Mouse (Mus musculus) spleen, adult 18-20 months (tissue): Measurements from ENCODE around the gene Dtnbp1.

ENCODE experiments used
- DNase-seq, 2 experiments: peaks; one replicate each; pipeline ENCODE4 v3.0.0; 2022; ENCODE audit warnings: mixed read lengths in 2 of 2

Gene Dtnbp1

GRCm38 (mm10) chr13:45001911-45002615 lies at the start of gene Dtnbp1:
Gene Dtnbp1, minus strand, starts transcription at chr13:45002147.
- DNase-seq = peak; percentile 61 to 86

- DNase-seq = no peak
Measured at GRCm38 (mm10) chr13:45049261-45050020, 47.5 kb upstream of the Dtnbp1 start.

- DNase-seq = no peak
Measured at GRCm38 (mm10) chr13:45043466-45043865, 41.5 kb upstream of the Dtnbp1 start.

GRCm38 (mm10) chr13:45040741-45041140 lies 38.8 kb upstream of the Dtnbp1 start:
- no peak for DNase-seq

- DNase-seq = no peak
Measured at GRCm38 (mm10) chr13:45040195-45040594, 38.2 kb upstream of the Dtnbp1 start.

GRCm38 (mm10) chr13:45036417-45036816 lies 34.5 kb upstream of the Dtnbp1 start:
- DNase-seq = no peak

- DNase-seq = no peak
Measured at GRCm38 (mm10) chr13:45034759-45035158, 32.8 kb upstream of the Dtnbp1 start.

GRCm38 (mm10) chr13:45033360-45033759 lies 31.4 kb upstream of the Dtnbp1 start:
- DNase-seq = no peak

- no peak for DNase-seq
Measured at GRCm38 (mm10) chr13:45032484-45032883, 30.5 kb upstream of the Dtnbp1 start.

GRCm38 (mm10) chr13:45031748-45032147 lies 29.8 kb upstream of the Dtnbp1 start:
- DNase-seq = no peak

GRCm38 (mm10) chr13:45031314-45031713 lies 29.4 kb upstream of the Dtnbp1 start:
- DNase-seq = no peak

- DNase-seq = peak; percentile 65 to 84
Measured at GRCm38 (mm10) chr13:45030830-45031229, 28.9 kb upstream of the Dtnbp1 start.

GRCm38 (mm10) chr13:45029791-45030190 lies 27.8 kb upstream of the Dtnbp1 start:
- no peak for DNase-seq

GRCm38 (mm10) chr13:45026291-45026690 lies 24.3 kb upstream of the Dtnbp1 start:
- DNase-seq = no peak

- no peak for DNase-seq
Measured at GRCm38 (mm10) chr13:45024821-45025220, 22.9 kb upstream of the Dtnbp1 start.

- no peak for DNase-seq
Measured at GRCm38 (mm10) chr13:45023356-45024150, 21.6 kb upstream of the Dtnbp1 start.

GRCm38 (mm10) chr13:45008150-45008549 lies 6.2 kb upstream of the Dtnbp1 start:
- peak; percentile 36 to 50 for DNase-seq

- DNase-seq = peak; percentile 32 to 38
Measured at GRCm38 (mm10) chr13:45007726-45008125, 5.8 kb upstream of the Dtnbp1 start.

GRCm38 (mm10) chr13:45006483-45006882 lies 4.5 kb upstream of the Dtnbp1 start:
- DNase-seq = no peak

GRCm38 (mm10) chr13:45005861-45006260 lies 3.9 kb upstream of the Dtnbp1 start:
- peak in 1 of 2 experiments; percentile 25 for DNase-seq

GRCm38 (mm10) chr13:45004987-45005592 lies 3.1 kb upstream of the Dtnbp1 start:
- no peak for DNase-seq

GRCm38 (mm10) chr13:45003026-45003425 lies 1.1 kb upstream of the Dtnbp1 start:
- DNase-seq = no peak
